Mouse (Mus musculus): ENCODE data around the gene Gpsm1. TPM values are rescaled to one million over a fixed set of nuclear protein-coding genes. Genes with fewer than 3 reads are reported as not detected.

Gene Gpsm1
- polyA plus RNA-seq (2014; fragmentation: Nextera tagmentation; extraction: Ambion mirVana), result 17.0 and 18.9 TPM in 2 replicates

DNA sequence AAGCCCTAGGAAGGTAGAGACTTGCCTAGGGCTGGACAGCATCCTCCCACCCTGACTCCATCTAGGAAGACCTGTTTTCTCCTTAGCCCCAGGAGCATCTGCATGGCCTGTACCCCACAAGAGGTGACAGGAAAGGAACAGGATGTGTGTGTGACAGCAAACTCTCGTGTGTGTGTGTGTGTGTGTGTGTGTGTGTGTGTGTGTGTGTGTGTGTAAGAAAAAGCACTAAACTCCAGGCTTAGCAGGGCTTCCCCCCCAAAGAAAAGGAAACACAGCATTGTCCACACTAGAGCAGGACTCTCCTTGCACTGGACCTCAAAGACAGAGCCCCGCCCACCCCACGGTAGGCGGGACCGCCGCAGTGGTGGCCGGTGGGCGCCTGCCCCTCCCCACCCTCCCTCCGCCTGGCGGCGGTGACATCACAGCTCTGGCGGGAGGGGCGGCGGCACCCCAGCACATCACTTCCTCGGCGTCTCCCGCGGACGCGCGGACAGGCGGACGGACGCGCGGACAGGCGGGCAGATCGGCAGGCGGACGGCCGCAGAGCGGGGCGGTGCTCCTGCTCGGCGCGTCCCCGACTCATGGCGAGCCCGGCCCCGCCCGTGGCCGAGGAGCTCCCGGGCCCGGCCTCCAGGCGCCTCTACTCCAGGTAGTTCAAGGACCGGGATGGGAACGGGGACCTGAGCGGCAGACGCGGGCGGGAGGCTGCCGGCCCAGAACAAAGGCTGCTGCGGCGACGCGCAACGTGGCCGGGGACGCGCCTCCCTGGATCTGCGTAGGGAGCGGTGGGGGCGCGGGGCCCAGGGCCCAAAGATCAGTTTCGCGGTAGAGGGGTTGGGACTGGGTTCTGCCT is at the start of gene Gpsm1:
Gene Gpsm1 (plus strand): TSS at position 444 of the 853 bp plus-strand sequence.
- H3K4me3 ChIP-seq (ENCODE audit: low read depth, low read length), result peak within 1 kb of the TSS; percentile 81
- H3K4me2 ChIP-seq, result peak within 1 kb of the TSS; percentile 95
- H3K27me3 ChIP-seq (replicated peaks; ENCODE audit: control insufficient read depth, insufficient read depth, low read length), result 0 out of 2 replicates have a peak, but pooled peaks cover 2% of the 10 kb centered on the region
- no peaks in the 10 kb centered on the region for H3K9me3 ChIP-seq (ENCODE audit: control insufficient read depth, low read length)
- DNase-seq (ENCODE audit: low spot score) (peak; percentile 79), ATAC-seq (replicated peaks; ENCODE audit: low FRiP score) (peak; percentile 70)
- WGBS, result under 1% methylated on average over 61 of the region's 66 CpGs
- H3K9ac ChIP-seq (ENCODE audit: low read depth, low read length), result peak within 1 kb of the TSS; percentile 70
- no peaks in the 10 kb centered on the region for H3K36me3 ChIP-seq (ENCODE audit: control insufficient read depth, insufficient read depth, low read length)
- peak within 1 kb of the TSS; percentile 74 for H3K27ac ChIP-seq (ENCODE audit: low read depth, low read length)
- peaks cover 26% of the 10 kb centered on the region for H3K4me1 ChIP-seq (replicated peaks; ENCODE audit: control insufficient read depth, insufficient read depth, low read length)

DNA sequence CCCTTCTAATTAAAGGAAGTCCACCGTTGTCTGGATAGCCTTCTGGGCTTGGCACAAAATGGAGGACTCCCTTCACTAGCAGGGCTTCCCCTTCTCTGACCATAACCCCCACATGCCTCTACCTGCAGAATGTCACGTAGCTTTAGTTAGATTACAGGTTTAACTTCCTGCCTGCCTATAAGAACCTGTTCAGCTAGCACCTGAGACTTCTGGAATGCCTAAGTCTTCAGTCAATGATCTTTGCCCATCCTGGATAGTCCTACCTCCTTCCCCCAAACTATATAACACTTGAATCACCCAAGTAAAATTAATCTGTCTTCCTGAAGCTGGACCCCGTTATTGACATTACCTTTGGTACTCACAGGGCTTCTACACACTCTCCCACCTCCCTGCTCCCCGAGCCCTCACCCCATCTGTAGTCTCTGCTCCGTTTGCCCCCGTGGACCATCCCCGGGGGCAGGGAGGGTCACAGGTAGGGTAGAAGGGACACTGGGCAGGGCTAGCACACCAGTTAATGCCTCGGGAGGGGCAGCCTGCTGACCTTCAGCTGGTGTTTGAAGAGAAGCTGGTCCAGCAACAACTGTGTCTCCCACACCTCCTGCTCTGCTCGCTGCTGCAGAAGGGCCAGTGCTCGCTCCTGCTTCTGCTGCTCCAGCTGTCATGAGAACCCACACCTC is 49.1 kb upstream of the Gpsm1 start:
- H3K9me3 ChIP-seq (ENCODE audit: control insufficient read depth, low read length), result no peaks in the 10 kb centered on the region
- no peak overlapping the region for H3K27ac ChIP-seq (ENCODE audit: low read depth, low read length)
- ATAC-seq (replicated peaks; ENCODE audit: low FRiP score) (no peak), DNase-seq (ENCODE audit: low spot score) (no peak)
- no peak overlapping the region for H3K4me2 ChIP-seq
- H3K4me3 ChIP-seq (ENCODE audit: low read depth, low read length), result no peak overlapping the region
- H3K36me3 ChIP-seq (ENCODE audit: control insufficient read depth, insufficient read depth, low read length), result no peaks in the 10 kb centered on the region
- H3K9ac ChIP-seq (ENCODE audit: low read depth, low read length), result no peak overlapping the region
- no peaks in the 10 kb centered on the region for H3K27me3 ChIP-seq (replicated peaks; ENCODE audit: control insufficient read depth, insufficient read depth, low read length)
- no peaks in the 10 kb centered on the region for H3K4me1 ChIP-seq (replicated peaks; ENCODE audit: control insufficient read depth, insufficient read depth, low read length)
- WGBS, result 69% methylated on average over 10 of the region's 10 CpGs

DNA sequence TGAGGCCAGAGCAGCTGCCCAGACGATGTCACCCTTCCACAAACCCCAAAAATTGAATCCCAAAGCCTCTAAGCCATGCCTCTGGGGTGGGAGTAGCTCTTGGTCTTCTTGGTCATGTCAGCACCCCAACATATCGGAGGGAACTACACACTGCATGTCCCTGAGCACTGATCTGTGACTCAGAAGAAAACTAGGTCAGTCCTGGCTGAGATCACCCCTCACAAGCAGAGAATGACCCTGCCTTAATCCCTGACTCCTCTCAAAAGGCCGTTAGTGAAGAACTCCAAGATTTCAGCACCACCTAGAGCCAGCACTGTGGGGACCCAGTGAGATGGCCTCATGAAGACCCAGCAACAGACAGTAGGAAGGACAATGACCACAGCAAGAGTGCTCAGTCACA is 47.1 kb upstream of the Gpsm1 start:
- Histone ChIP-seq H3K27me3 (replicated peaks; ENCODE audit: control insufficient read depth, insufficient read depth, low read length) (no peaks in the 10 kb centered on the region), H3K9me3 (ENCODE audit: control insufficient read depth, low read length) (no peaks in the 10 kb centered on the region), H3K36me3 (ENCODE audit: control insufficient read depth, insufficient read depth, low read length) (no peaks in the 10 kb centered on the region), H3K4me2 (no peak overlapping the region), H3K4me1 (replicated peaks; ENCODE audit: control insufficient read depth, insufficient read depth, low read length) (no peaks in the 10 kb centered on the region), H3K4me3 (ENCODE audit: low read depth, low read length) (no peak overlapping the region), H3K9ac (ENCODE audit: low read depth, low read length) (no peak overlapping the region), H3K27ac (ENCODE audit: low read depth, low read length) (no peak overlapping the region)
- WGBS, result 56% methylated on average over 3 of the region's 3 CpGs
- no peak for ATAC-seq (replicated peaks; ENCODE audit: low FRiP score)
- no peak for DNase-seq (ENCODE audit: low spot score)

DNA sequence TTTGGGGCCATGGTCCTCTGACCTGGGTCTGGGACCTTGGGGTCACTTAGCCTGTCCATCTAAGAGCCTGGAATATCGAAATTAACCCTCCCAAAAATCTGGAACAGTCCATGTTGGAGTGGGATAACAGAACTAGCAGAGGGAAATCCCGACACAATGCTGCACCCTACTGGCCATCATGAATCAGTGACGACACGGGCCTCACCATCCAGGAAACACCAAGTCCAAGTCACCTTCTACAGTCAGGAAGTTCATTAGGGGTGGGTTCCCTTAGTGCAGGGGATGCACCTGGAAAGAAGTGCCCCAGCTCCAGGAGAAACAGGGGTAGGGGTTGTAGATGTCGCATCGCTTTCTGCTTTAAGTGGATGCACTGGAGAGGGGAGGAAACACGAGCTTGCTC is 41.7 kb upstream of the Gpsm1 start:
- Histone ChIP-seq H3K9me3 (ENCODE audit: control insufficient read depth, low read length) (no peaks in the 10 kb centered on the region), H3K4me1 (replicated peaks; ENCODE audit: control insufficient read depth, insufficient read depth, low read length) (no peaks in the 10 kb centered on the region), H3K4me3 (ENCODE audit: low read depth, low read length) (no peak overlapping the region), H3K27me3 (replicated peaks; ENCODE audit: control insufficient read depth, insufficient read depth, low read length) (no peaks in the 10 kb centered on the region), H3K36me3 (ENCODE audit: control insufficient read depth, insufficient read depth, low read length) (no peaks in the 10 kb centered on the region), H3K27ac (ENCODE audit: low read depth, low read length) (no peak overlapping the region), H3K4me2 (no peak overlapping the region), H3K9ac (ENCODE audit: low read depth, low read length) (no peak overlapping the region)
- ATAC-seq (replicated peaks; ENCODE audit: low FRiP score) (no peak), DNase-seq (ENCODE audit: low spot score) (peak; percentile 42)
- 18% methylated on average over 7 of the region's 7 CpGs for WGBS

DNA sequence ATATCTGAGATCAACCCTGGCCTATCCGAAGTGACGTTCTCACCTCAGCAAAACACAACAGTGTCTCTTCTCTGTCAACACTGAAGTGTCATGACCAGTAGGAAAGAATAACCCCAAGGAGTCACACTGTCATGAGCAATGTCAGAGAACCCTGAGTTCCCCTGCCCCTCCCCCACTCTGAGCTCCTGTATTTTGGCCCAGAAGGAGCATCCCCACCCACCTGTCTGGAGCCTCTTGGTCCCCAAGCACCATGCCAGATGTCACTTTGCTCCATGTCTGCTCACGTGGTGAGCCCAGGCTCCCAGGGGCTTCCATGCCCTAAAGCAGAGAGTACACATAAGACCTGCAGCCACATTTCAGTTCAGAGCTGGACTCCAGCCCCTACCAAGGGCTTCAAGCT is 35.6 kb upstream of the Gpsm1 start:
- ATAC-seq (replicated peaks; ENCODE audit: low FRiP score), result no peak
- Histone ChIP-seq H3K4me3 (ENCODE audit: low read depth, low read length) (no peak overlapping the region), H3K27me3 (replicated peaks; ENCODE audit: control insufficient read depth, insufficient read depth, low read length) (0 out of 2 replicates have a peak, but pooled peaks cover 3% of the 10 kb centered on the region), H3K9ac (ENCODE audit: low read depth, low read length) (no peak overlapping the region), H3K4me2 (no peak overlapping the region), H3K36me3 (ENCODE audit: control insufficient read depth, insufficient read depth, low read length) (no peaks in the 10 kb centered on the region), H3K9me3 (ENCODE audit: control insufficient read depth, low read length) (no peaks in the 10 kb centered on the region), H3K4me1 (replicated peaks; ENCODE audit: control insufficient read depth, insufficient read depth, low read length) (no peaks in the 10 kb centered on the region), H3K27ac (ENCODE audit: low read depth, low read length) (no peak overlapping the region)
- WGBS, result 72% methylated on average over 3 of the region's 3 CpGs
- no peak for DNase-seq (ENCODE audit: low spot score)

DNA sequence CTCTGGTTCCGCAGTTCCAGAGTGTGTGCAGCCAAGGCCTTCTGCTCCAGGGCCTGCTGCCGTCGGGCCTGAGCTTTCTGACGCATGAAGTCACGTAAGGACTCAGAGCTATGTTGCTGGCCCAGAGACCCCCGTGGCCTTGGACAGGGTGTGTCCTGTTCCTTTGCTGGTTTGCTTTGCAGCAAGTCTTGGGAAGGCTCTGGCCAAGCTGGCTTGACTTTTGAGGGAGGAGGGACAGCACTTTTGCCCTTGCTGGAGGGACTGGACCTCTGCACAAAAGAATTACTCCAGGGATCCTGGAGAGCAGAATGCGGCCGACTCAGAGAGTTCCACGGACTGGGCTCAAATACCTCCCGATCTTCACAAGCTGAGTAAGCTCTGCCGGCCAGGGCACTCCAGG is 34.7 kb upstream of the Gpsm1 start:
- 77% methylated on average over 11 of the region's 11 CpGs for WGBS
- Histone ChIP-seq H3K36me3 (ENCODE audit: control insufficient read depth, insufficient read depth, low read length) (no peaks in the 10 kb centered on the region), H3K27ac (ENCODE audit: low read depth, low read length) (no peak overlapping the region), H3K4me2 (no peak overlapping the region), H3K4me1 (replicated peaks; ENCODE audit: control insufficient read depth, insufficient read depth, low read length) (no peaks in the 10 kb centered on the region), H3K27me3 (replicated peaks; ENCODE audit: control insufficient read depth, insufficient read depth, low read length) (0 out of 2 replicates have a peak, but pooled peaks cover 3% of the 10 kb centered on the region), H3K9ac (ENCODE audit: low read depth, low read length) (no peak overlapping the region), H3K9me3 (ENCODE audit: control insufficient read depth, low read length) (no peaks in the 10 kb centered on the region), H3K4me3 (ENCODE audit: low read depth, low read length) (no peak overlapping the region)
- no peak for ATAC-seq (replicated peaks; ENCODE audit: low FRiP score)
- DNase-seq (ENCODE audit: low spot score), result no peak

DNA sequence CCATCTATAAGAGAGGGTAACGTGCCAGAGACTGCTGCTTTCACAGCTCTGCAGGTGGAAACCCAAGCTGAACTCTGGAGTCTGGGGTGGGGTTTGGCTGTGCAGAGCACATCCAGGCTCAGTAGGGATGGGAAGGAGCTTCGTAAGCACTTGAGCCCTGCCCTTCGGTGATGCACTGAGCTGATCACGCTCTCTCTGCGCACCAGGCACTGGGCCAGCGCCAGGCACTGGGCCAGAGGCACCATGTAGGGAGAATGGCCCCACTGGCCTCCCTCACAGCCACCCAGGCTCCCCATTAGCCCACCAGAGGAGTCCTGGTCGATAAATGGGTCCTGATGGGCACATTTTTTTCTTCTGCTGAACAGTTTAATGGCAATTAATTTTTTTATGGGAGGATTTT is 29.5 kb upstream of the Gpsm1 start:
- H3K36me3 ChIP-seq (ENCODE audit: control insufficient read depth, insufficient read depth, low read length), result no peaks in the 10 kb centered on the region
- DNase-seq (ENCODE audit: low spot score) (no peak), ATAC-seq (replicated peaks; ENCODE audit: low FRiP score) (no peak)
- 0 out of 2 replicates have a peak, but pooled peaks cover 3% of the 10 kb centered on the region for H3K27me3 ChIP-seq (replicated peaks; ENCODE audit: control insufficient read depth, insufficient read depth, low read length)
- H3K9me3 ChIP-seq (ENCODE audit: control insufficient read depth, low read length), result no peaks in the 10 kb centered on the region
- H3K4me1 ChIP-seq (replicated peaks; ENCODE audit: control insufficient read depth, insufficient read depth, low read length), result no peaks in the 10 kb centered on the region
- no peak overlapping the region for H3K4me2 ChIP-seq
- H3K27ac ChIP-seq (ENCODE audit: low read depth, low read length), result no peak overlapping the region
- 64% methylated on average over 7 of the region's 7 CpGs for WGBS
- no peak overlapping the region for H3K4me3 ChIP-seq (ENCODE audit: low read depth, low read length)
- H3K9ac ChIP-seq (ENCODE audit: low read depth, low read length), result no peak overlapping the region

DNA sequence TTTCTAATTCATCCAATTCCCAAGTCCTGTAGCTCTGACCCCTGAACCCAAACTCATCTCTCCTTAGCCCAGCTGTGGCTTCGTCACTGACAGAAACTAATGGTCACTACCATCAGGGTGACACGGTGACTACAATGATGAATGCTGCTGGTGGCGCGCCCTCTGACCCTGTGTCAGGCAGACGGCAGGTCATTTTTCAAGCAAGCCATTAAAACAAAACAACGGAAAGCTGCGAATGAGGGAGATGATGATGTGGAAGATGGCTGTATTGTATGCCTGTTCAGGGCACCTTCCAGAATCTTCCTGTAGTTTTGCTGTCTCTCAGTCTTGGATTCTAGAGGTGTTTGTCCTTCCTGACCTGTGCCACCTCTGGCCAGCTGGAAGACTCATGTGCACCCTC is 28.9 kb upstream of the Gpsm1 start:
- no peak for DNase-seq (ENCODE audit: low spot score)
- H3K4me1 ChIP-seq (replicated peaks; ENCODE audit: control insufficient read depth, insufficient read depth, low read length), result no peaks in the 10 kb centered on the region
- H3K27ac ChIP-seq (ENCODE audit: low read depth, low read length), result no peak overlapping the region
- H3K27me3 ChIP-seq (replicated peaks; ENCODE audit: control insufficient read depth, insufficient read depth, low read length), result no peaks in the 10 kb centered on the region
- WGBS, result 64% methylated on average over 7 of the region's 7 CpGs
- no peak overlapping the region for H3K9ac ChIP-seq (ENCODE audit: low read depth, low read length)
- no peak overlapping the region for H3K4me2 ChIP-seq
- ATAC-seq (replicated peaks; ENCODE audit: low FRiP score), result no peak
- H3K4me3 ChIP-seq (ENCODE audit: low read depth, low read length), result no peak overlapping the region
- H3K36me3 ChIP-seq (ENCODE audit: control insufficient read depth, insufficient read depth, low read length), result no peaks in the 10 kb centered on the region
- no peaks in the 10 kb centered on the region for H3K9me3 ChIP-seq (ENCODE audit: control insufficient read depth, low read length)
